Mouse (Mus musculus): ENCODE data around the gene Olfr684.

Olfr684 gene

GRCm38 (mm10) chr7:105163553-105163952, at the start of gene Olfr684:
Olfr684 (minus strand) TSS chr7:105163653.
- no peak for DNase-seq (ENCODE audit: inconsistent age in 2 of 2, low spot score in 1 of 2)

DNA sequence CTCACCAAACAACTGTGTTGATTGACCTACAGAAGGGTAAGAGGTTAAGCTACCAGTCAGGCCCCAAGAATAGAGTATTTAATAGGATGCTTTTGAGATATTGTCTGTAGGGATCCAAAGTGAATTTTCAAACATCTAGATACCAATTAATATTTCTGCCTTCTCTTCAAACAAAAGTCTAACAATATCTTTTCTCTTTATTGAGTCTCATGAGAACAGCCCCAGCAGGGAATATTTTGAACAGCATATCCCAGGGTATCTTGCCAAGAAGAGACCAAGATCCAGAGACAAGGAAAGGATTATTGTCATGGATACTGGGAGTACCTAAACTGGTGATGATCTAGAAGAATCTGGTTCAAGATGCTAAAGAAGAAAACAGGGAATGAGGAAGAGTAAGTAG, 43.9 kb upstream of the Olfr684 start, which contains the start of gene Olfr686:
Gene Olfr686 (minus strand): TSS at position 101 of the 400 bp plus-strand sequence.
- no peak for DNase-seq (ENCODE audit: inconsistent age in 2 of 2, low spot score in 1 of 2)

DNA sequence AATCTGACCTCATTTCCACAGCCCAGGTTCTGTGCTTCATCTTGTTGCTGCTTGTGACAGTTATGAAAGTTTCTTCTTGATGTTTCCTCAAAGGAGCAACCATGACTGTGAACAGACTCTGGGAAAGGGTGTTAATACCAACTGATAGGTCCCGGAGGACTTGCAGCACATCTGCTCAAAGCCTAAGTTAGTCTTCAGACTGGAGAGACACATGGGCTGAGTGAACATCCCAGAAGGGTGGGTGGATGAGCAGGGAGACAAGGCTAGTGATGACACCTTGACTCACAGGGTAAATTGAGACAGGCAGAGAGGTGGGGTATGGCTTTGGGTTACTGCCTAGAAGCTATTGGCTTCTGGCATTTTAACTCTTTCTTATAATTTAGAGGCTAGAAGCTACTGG, 22.5 kb upstream of the Olfr684 start, which contains the start of gene Olfr685:
Gene Olfr685 (minus strand): TSS at position 101 of the 400 bp plus-strand sequence.
- no peak for DNase-seq (ENCODE audit: inconsistent age in 2 of 2, low spot score in 1 of 2)

DNA sequence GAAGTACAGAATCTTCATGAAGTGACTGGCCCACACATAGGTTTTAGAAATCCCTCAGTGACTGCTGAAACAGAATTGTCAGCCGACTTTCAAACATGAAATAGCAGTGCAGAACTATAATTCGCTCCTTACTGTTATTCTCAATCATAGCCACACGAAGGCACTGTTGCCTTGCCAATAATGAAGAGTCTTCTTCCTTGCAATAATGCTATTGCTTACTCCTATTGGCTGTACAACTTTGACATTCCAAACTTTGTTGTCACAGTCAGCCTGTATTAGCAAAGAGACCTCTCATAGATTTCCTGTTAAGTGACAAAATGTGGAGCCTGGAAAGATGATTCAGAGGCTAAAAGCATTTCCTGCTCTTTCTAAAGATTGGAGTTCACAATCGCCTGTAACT, 7.3 kb upstream of the Olfr684 start:
- DNase-seq (ENCODE audit: inconsistent age in 2 of 2, low spot score in 1 of 2): peak in 1 of 2 experiments; percentile 22

DNA sequence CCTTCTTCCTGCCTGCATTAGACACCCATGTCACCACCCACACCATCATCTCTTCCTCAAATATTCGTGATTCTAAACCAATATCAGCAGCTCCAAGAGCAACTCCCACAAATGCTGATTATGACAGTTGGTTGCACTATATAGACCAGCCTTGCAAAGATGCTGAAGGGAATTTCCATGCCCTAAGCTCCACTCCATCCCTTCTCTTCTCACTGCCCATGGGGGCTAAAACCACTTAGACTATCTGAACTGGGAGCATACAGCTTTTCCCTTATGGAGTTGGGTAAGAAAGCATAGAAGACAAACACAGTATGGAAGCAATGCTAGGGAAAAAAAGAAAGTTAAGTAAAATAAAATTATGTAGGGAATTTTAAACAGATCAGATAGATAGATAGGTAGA, 16.5 kb downstream of the Olfr684 start, which contains the start of gene Olfr683:
Gene Olfr683 (minus strand): TSS at position 101 of the 400 bp plus-strand sequence.
- DNase-seq (ENCODE audit: inconsistent age in 2 of 2, low spot score in 1 of 2): no peak

GRCm38 (mm10) chr7:105141275-105141674, 22.2 kb downstream of the Olfr684 start:
- no peak for DNase-seq (ENCODE audit: inconsistent age in 2 of 2, low spot score in 1 of 2)

- no peak for DNase-seq (ENCODE audit: inconsistent age in 2 of 2, low spot score in 1 of 2)
Measured at GRCm38 (mm10) chr7:105116536-105116935, 46.9 kb downstream of the Olfr684 start, which contains the start of gene Olfr681. Olfr681 (plus strand) TSS chr7:105116836.
